Mouse (Mus musculus): ENCODE data around the gene Myo1g. TPM values are rescaled to one million over a fixed set of nuclear protein-coding genes. Genes with fewer than 3 reads are reported as not detected.

Myo1g gene
- polyA plus RNA-seq, 1 experiment from 2014 or later = 1.1 TPM

DNA sequence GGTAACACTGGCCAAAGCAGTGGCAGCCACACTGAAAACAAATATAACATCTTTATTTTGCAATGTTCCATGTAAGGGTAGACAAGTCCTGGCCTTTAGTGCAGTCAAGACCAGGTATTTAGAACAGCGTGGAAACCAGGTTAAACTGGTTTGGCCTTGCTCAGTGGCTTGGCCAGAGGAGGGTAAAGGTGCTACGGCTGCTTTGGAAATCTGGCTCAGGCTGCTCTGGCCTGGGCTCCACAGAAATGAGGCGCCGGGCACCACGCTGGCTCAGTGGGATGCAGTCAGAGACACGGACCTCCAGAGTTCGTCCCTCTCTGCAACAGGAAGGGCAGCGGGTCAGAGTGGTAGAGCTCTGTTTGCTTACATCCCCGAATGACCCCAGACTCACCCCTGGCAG lies 14.2 kb downstream of the Myo1g start:
- no peak for ATAC-seq (ENCODE audit: insufficient number of reproducible peaks, insufficient read depth, low FRiP score, low TSS enrichment)
- Histone ChIP-seq H3K27me3 (no peaks in the 10 kb centered on the region), H3K4me1 (no peaks in the 10 kb centered on the region), H3K36me3 (no peaks in the 10 kb centered on the region), H3K4me3 (no peak overlapping the region), H3K4me2 (replicated peaks) (no peak overlapping the region), H3K27ac (no peak overlapping the region), H3K9ac (no peak overlapping the region), H3K9me3 (no peaks in the 10 kb centered on the region)
- WGBS = 81% methylated on average over 9 of the region's 9 CpGs

DNA sequence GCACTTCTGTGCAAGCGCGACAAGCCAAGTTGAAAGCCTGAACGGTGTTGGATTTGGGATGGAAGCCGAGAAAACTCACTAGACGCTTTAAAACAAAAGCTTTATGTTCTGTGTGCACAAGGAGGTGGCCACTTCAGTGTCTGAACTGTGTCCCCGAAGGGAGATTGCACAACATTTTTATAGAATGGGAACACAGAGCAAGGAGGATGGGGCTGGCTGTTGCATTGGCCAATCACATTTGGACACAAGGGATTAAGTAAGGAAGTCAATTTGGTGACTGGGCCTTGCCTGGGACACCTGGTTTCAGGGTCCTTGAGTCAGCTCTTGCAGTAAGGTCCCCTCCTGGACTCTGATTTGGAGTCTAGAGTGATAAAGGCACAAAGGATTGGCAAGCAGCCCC lies 16.1 kb downstream of the Myo1g start:
- Histone ChIP-seq H3K4me3 (no peak overlapping the region), H3K27ac (no peak overlapping the region), H3K36me3 (no peaks in the 10 kb centered on the region), H3K27me3 (no peaks in the 10 kb centered on the region), H3K9ac (no peak overlapping the region), H3K4me1 (no peaks in the 10 kb centered on the region), H3K9me3 (no peaks in the 10 kb centered on the region), H3K4me2 (replicated peaks) (no peak overlapping the region)
- ATAC-seq (ENCODE audit: insufficient number of reproducible peaks, insufficient read depth, low FRiP score, low TSS enrichment) = no peak
- 86% methylated on average over 6 of the region's 6 CpGs for WGBS

DNA sequence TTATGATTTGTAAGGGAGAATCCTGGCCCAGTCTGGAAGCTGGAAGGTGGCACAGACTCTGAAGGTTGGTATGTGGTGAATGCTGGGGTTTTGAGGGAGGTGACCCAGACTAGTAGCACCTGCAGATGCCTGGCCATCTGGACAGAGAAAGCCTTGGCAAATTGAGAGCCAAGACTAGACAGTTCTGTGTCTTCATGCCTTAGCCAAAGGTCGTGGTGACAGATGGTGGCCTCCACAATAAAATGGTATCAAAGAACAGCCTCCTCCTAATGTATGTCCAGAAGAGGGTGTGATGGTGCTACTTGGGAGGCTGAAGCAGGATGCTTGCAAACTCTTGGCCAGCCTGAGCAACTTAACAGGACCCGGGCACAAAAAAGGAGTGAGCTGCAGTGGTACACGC lies 16.5 kb downstream of the Myo1g start:
- no peak for ATAC-seq (ENCODE audit: insufficient number of reproducible peaks, insufficient read depth, low FRiP score, low TSS enrichment)
- Histone ChIP-seq H3K27me3 (no peaks in the 10 kb centered on the region), H3K9ac (no peak overlapping the region), H3K4me2 (replicated peaks) (no peak overlapping the region), H3K4me1 (no peaks in the 10 kb centered on the region), H3K36me3 (no peaks in the 10 kb centered on the region), H3K9me3 (no peaks in the 10 kb centered on the region), H3K4me3 (no peak overlapping the region), H3K27ac (no peak overlapping the region)
- WGBS = 71% methylated on average over 3 of the region's 3 CpGs

DNA sequence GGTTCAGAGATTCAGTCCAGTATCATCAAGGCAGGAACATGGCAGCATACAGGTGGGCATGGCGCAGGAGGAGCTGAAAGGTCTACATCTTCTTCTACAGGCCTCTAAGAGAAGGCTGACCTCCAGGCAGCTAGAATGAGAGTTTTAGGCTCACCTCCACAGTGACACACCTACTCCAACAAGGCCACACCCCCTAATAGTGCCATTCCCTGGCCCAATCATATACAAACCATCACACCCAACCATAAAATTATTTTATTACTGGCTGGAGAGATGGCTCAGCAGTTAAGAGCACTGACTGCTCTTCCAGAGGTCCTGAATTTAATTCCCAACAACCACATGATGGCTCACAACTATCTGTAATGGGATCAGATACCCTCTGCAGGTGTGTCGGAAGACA lies 18.3 kb downstream of the Myo1g start:
- no peaks in the 10 kb centered on the region for H3K9me3 ChIP-seq
- WGBS = 95% methylated on average over 2 of the region's 2 CpGs

DNA sequence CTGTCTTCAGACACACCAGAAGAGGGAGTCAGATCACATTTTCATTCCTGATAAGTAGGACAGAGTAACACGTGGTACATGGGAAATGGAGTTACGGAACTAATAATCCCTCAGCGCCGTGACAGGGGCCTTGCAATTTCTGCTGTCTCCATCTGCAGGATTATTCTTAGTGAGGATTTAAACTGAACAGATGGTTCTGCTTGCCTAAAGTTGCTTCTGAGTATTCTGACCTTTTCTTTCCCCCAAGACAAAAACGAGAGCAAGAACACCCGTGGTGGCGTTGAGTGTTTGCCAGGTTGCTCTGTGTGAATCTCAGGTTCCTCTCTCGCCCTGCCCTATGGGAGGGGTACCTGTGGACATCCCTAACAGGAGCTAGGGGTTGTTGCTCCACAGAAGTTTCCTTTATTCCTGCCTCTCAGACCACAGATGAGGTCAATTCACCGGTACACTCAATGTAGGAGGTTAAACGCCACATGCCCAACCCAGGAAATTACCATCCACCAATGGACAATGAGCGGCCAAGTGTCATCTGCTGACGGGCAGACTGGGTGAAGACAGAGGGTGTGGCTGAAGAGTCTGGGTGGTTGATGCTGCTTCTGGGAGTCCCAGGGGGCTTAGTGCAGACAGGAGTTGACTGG lies 23.3 kb downstream of the Myo1g start:
- Histone ChIP-seq H3K4me3 (no peak overlapping the region), H3K4me1 (no peaks in the 10 kb centered on the region), H3K27me3 (no peaks in the 10 kb centered on the region), H3K36me3 (no peaks in the 10 kb centered on the region), H3K4me2 (replicated peaks) (no peak overlapping the region), H3K27ac (no peak overlapping the region), H3K9me3 (no peaks in the 10 kb centered on the region), H3K9ac (no peak overlapping the region)
- whole genome bisulfite sequencing = 81% methylated on average over 12 of the region's 12 CpGs
- ATAC-seq (ENCODE audit: insufficient number of reproducible peaks, insufficient read depth, low FRiP score, low TSS enrichment) = no peak

More for the DNA sequence above, 18.3 kb downstream of the Myo1g start:
- Histone ChIP-seq H3K4me2 (replicated peaks) (no peak overlapping the region), H3K27me3 (no peaks in the 10 kb centered on the region), H3K36me3 (no peaks in the 10 kb centered on the region), H3K4me1 (no peaks in the 10 kb centered on the region), H3K4me3 (no peak overlapping the region), H3K9ac (no peak overlapping the region), H3K27ac (no peak overlapping the region)
- no peak for ATAC-seq (ENCODE audit: insufficient number of reproducible peaks, insufficient read depth, low FRiP score, low TSS enrichment)

DNA sequence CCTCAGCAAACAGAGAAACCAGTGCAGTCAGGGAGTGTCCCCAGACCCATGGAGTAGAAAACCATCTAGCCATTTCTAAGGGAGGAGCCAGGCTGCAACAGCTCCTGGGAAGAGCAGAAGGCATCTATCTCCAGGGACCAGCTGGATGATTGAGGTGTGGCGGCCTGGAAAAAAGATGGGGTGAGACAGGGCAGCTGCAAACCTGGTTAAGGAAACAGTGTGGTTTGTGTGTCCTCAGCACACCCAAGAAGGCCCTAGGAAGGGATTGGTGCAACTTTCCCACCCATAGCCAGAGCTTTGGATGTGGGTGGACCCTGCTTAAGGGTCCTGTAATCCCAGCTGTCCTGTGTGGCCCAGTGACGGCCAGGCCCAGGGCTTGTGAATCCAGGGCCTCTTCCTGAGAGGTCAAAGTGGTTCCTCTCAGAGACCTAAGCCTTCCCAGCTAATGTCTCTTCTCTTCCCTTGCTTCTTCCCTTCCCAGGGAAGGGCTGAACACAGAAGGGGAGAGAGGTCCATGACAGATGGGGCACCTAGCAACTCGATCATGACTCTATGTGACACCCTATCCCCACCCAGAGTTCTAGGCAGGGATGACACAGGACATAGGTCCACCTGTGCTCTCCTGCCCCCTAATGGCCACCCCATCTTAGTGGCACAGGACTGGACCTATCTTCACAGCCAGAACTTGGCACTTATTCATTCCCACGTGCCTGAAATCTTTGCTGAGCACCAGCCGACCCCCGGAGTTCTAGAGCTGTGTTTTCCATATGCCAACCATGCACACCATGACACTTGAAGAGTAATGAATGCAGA lies 30.9 kb downstream of the Myo1g start:
- WGBS = 58% methylated on average over 6 of the region's 6 CpGs
- H3K36me3 ChIP-seq = no peaks in the 10 kb centered on the region
- no peak overlapping the region for H3K4me3 ChIP-seq
- no peak overlapping the region for H3K9ac ChIP-seq
- H3K9me3 ChIP-seq = no peaks in the 10 kb centered on the region
- no peak overlapping the region for H3K27ac ChIP-seq
- H3K4me1 ChIP-seq = no peaks in the 10 kb centered on the region
- H3K27me3 ChIP-seq = no peaks in the 10 kb centered on the region
- ATAC-seq (ENCODE audit: insufficient number of reproducible peaks, insufficient read depth, low FRiP score, low TSS enrichment) = no peak
- no peak overlapping the region for H3K4me2 ChIP-seq (replicated peaks)

DNA sequence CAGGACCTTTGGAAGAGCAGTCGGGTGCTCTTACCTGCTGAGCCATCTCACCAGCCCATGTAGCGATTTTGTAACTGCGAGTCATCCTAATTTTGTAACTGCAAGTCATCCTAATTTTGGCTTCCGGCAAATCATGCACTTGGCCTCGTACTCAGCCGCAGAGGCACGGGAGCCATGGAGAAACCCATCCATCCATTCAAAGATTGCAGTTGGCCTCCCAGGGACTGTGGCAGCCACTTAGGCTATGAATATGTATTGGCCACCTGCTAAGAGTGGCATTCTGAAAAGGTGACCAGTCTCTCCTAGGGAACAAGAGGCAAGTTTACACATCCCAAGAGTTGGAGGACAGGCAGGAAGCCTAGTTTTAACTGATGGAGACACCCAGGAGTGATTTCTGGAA lies 31.5 kb downstream of the Myo1g start:
- ATAC-seq (ENCODE audit: insufficient number of reproducible peaks, insufficient read depth, low FRiP score, low TSS enrichment) = no peak
- no peaks in the 10 kb centered on the region for H3K27me3 ChIP-seq
- no peak overlapping the region for H3K27ac ChIP-seq
- WGBS = 87% methylated on average over 7 of the region's 7 CpGs
- H3K9me3 ChIP-seq = no peaks in the 10 kb centered on the region
- no peak overlapping the region for H3K9ac ChIP-seq
- no peaks in the 10 kb centered on the region for H3K4me1 ChIP-seq
- H3K4me3 ChIP-seq = no peak overlapping the region
- no peak overlapping the region for H3K4me2 ChIP-seq (replicated peaks)
- no peaks in the 10 kb centered on the region for H3K36me3 ChIP-seq

DNA sequence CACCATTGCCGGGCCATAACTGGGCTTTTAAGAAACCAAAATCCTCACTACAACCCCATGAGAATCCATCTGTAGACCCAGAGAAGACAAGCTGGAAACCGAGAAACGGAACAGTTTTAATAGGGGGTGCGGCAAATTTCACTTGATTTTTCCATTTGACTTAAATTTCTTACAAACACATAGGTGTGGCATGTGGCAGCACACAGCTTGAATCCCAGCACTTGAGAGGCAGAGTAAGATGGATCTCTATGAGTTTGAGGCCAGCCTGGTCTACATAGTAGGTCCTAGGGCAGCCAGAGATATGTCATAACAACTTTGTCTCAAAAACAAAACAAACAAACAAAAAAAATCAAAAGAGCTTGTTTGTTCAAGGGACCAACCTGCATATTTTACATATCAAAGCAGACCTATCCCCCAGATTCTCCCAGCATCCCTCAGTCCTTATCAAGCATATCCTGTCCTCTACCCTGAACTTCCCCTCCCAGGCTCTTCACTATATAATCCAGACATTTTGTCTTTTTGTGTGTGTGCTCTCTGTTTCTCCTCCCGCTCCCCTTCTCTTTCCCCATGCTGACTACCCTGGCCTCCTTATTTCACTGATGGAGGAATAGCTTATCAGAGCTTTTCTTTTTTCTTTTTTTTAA lies 32.6 kb downstream of the Myo1g start:
- no peak overlapping the region for H3K4me3 ChIP-seq
- no peaks in the 10 kb centered on the region for H3K36me3 ChIP-seq
- H3K27ac ChIP-seq = no peak overlapping the region
- no peaks in the 10 kb centered on the region for H3K9me3 ChIP-seq
- no peaks in the 10 kb centered on the region for H3K4me1 ChIP-seq
- no peak overlapping the region for H3K4me2 ChIP-seq (replicated peaks)
- no peaks in the 10 kb centered on the region for H3K27me3 ChIP-seq
- ATAC-seq (ENCODE audit: insufficient number of reproducible peaks, insufficient read depth, low FRiP score, low TSS enrichment) = no peak
- H3K9ac ChIP-seq = no peak overlapping the region
- 93% methylated on average over 5 of the region's 5 CpGs for WGBS

DNA sequence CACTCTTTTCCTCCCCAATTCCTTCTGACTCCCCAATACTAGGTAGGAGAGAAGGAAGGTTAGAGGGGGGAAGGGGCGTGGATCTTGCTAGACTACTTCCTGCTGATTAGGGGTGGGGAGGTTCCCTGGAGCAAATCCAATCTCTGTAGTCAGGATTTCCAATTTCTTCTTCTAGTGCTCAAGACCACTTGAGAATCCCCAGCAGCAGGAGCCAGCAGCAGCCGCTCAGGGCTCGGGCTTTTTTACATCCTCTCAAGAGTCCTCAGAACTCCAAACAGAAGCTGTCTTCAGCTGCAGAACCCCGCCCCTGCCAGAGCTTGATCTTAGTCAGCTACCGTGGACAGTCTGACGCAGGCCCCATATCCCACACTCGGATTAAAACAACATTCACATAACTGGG lies 33.3 kb downstream of the Myo1g start:
- H3K4me2 ChIP-seq (replicated peaks) = no peak overlapping the region
- no peak overlapping the region for H3K9ac ChIP-seq
- 52% methylated on average over 7 of the region's 7 CpGs for WGBS
- no peaks in the 10 kb centered on the region for H3K27me3 ChIP-seq
- no peak overlapping the region for H3K4me3 ChIP-seq
- H3K9me3 ChIP-seq = no peaks in the 10 kb centered on the region
- ATAC-seq (ENCODE audit: insufficient number of reproducible peaks, insufficient read depth, low FRiP score, low TSS enrichment) = no peak
- no peak overlapping the region for H3K27ac ChIP-seq
- H3K36me3 ChIP-seq = no peaks in the 10 kb centered on the region
- no peaks in the 10 kb centered on the region for H3K4me1 ChIP-seq

DNA sequence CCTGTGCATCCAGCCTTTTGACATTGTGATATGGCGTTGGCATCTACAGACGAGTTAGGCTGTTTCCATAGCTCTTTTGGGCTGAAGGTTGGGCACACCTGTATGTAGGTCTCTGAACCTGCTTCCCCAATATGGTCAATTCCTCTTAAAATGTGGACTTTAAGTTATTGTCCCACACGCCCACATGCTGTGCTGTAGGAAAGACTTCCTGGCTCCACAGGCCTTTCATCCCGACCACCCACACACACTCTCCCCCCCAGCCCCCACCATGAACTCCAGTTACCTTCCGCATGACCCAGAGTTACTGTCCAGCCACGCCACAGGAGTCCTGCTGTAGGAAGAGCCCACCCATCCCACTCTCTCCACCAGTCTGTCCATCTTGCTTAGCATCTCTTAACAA lies 33.8 kb downstream of the Myo1g start:
- 61% methylated on average over 6 of the region's 6 CpGs for WGBS
- Histone ChIP-seq H3K4me3 (no peak overlapping the region), H3K27me3 (no peaks in the 10 kb centered on the region), H3K36me3 (no peaks in the 10 kb centered on the region), H3K9me3 (no peaks in the 10 kb centered on the region), H3K9ac (no peak overlapping the region), H3K27ac (no peak overlapping the region), H3K4me1 (no peaks in the 10 kb centered on the region), H3K4me2 (replicated peaks) (no peak overlapping the region)
- no peak for ATAC-seq (ENCODE audit: insufficient number of reproducible peaks, insufficient read depth, low FRiP score, low TSS enrichment)

DNA sequence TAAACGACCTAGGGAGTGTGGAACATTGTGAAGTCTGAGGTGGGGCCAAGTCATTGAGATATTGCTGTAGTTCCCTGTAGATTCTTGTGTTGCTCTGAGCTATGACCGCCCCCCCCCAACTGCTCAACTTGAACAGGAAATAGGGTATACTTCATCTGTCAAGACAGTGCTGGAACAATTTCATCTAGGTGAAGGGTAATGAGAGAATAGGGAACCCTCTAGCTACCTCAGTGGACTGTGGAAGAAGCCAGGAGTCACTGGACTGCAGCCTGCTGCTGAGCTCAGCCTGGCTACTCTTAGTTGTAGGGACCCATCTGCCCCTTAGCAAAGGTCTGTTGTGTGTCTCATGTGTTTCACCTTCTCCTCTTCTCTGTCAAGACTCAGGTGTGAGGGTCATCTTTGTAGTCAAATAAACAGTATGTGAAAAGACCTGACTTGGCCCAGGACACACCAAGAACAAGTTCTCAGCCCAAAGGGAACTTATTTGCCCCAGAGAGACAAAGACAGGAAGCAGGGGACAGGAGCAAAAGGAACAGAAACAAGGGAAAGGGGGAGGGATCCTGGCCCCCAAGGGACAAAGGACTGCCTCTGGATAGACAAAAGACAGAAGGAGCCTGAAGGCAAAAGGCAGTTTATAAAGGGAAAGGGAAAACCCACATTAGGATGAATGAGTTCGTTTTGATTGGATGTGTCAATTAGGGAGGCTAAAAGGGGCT lies 36.4 kb downstream of the Myo1g start:
- no peaks in the 10 kb centered on the region for H3K36me3 ChIP-seq
- no peaks in the 10 kb centered on the region for H3K4me1 ChIP-seq
- no peaks in the 10 kb centered on the region for H3K27me3 ChIP-seq
- H3K9ac ChIP-seq = no peak overlapping the region
- no peak overlapping the region for H3K4me3 ChIP-seq
- no peak for ATAC-seq (ENCODE audit: insufficient number of reproducible peaks, insufficient read depth, low FRiP score, low TSS enrichment)
- H3K4me2 ChIP-seq (replicated peaks) = no peak overlapping the region
- H3K27ac ChIP-seq = no peak overlapping the region
- 58% methylated on average over 3 of the region's 3 CpGs for WGBS
- H3K9me3 ChIP-seq = no peaks in the 10 kb centered on the region

Measured in embryonic facial prominence, embryonic 12.5 days (tissue).